Mouse (Mus musculus): ENCODE data around the gene Pdzd2. TPM values are rescaled to one million over a fixed set of nuclear protein-coding genes. Genes with fewer than 3 reads are reported as not detected.

Gene Pdzd2
- polyA plus RNA-seq, 1 experiment from 2014 or later = 21.8 TPM

DNA sequence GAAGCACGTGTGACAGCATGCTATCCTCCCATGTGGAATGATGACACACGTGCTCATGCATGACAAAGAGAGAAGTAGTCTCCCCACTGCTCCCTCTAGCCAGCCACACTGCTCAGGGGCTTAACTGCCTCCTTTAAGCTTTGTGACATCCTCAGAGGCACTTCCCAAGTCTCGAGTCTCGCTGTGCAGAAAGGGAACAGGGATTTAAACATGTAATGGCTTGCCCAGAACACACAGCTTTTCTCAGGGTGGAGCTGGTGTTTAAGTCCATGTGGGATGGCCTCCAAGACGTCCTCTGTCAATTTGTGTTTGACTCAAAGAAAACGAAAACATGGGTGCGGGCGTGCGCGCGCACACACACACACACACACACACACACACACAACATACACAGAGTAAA is 301.6 kb downstream of the Pdzd2 start:
- Histone ChIP-seq H3K9me3 (no peaks in the 10 kb centered on the region), H3K4me3 (no peak overlapping the region), H3K36me3 (peaks cover 6% of the 10 kb centered on the region), H3K4me1 (peaks cover 18% of the 10 kb centered on the region), H3K4me2 (no peak overlapping the region), H3K9ac (no peak overlapping the region), H3K27ac (no peak overlapping the region), H3K27me3 (no peaks in the 10 kb centered on the region)
- ATAC-seq (ENCODE audit: insufficient number of reproducible peaks, insufficient read depth, low FRiP score, low TSS enrichment, low read depth) = no peak
- WGBS = 72% methylated on average over 11 of the region's 11 CpGs

DNA sequence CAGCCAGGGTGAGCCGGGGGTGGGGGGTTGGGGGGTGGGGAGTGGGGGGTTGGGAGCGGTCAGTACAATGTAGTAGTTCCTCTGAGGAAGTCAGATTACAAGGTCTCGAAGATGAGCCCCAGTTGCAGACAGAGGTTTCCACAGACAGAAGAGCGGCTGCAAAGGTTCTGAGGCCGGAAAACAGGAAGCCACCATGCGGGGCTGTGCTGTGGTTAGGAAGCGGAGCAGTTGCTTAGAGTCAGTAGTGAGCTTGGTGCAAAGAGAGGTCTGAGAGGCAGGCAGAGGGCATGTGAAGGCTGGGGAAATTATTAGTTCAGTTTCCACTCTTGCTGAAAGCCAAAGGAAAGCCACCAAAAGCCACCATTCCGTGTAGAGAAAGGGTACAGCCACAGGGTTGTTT is 303.8 kb downstream of the Pdzd2 start:
- no peaks in the 10 kb centered on the region for H3K9me3 ChIP-seq
- no peak overlapping the region for H3K9ac ChIP-seq
- 76% methylated on average over 8 of the region's 8 CpGs for WGBS
- no peak overlapping the region for H3K4me2 ChIP-seq
- peaks cover 22% of the 10 kb centered on the region for H3K4me1 ChIP-seq
- H3K36me3 ChIP-seq = peaks cover 4% of the 10 kb centered on the region; the same call in 1 of the 2 replicates
- H3K4me3 ChIP-seq = no peak overlapping the region
- ATAC-seq (ENCODE audit: insufficient number of reproducible peaks, insufficient read depth, low FRiP score, low TSS enrichment, low read depth) = no peak
- H3K27me3 ChIP-seq = no peaks in the 10 kb centered on the region
- no peak overlapping the region; the same call in 1 of the 2 replicates for H3K27ac ChIP-seq

DNA sequence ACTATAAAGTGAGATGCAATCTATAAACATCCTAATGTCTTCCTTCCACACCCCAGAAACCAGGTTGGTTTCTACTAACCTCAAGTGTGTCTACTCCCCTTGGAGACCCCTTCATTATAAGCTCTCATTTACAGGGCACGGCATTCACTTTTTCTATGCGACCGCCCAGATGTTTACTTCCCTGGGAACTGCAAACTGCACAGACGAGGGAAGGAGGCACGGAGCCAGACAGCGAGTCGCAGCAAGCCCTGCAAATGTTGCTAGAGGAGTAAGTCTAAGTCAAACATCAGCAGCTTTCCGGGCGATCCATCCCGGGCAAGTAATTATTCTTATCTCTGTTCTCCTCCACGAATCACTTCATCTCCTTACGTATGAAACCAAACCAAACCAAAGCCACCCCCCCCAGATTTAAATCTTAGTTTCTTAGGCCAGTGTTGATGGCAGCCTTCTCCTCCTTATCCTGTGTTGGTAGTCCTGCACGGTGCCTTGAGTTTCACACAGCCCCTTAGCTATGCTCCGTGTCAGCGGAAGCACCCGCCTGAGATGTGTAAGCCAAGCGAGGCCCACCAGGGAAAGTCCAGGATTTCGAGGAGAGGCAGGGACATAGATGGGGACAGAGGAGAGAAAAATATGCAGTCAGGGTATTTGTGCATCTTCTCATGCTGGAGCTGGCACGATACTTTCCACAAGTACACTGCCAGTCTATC is 305.7 kb downstream of the Pdzd2 start:
- no peak overlapping the region for H3K4me3 ChIP-seq
- H3K36me3 ChIP-seq = peaks cover 4% of the 10 kb centered on the region; the same call in 1 of the 2 replicates
- peaks cover 28% of the 10 kb centered on the region for H3K4me1 ChIP-seq
- H3K27me3 ChIP-seq = no peaks in the 10 kb centered on the region
- H3K27ac ChIP-seq = peak overlapping the region; percentile 52
- 0 out of 2 replicates have a peak overlapping the region, but pooled peaks have one; percentile 14 for H3K4me2 ChIP-seq
- no peaks in the 10 kb centered on the region for H3K9me3 ChIP-seq
- WGBS = 42% methylated on average over 19 of the region's 19 CpGs
- H3K9ac ChIP-seq = no peak overlapping the region
- ATAC-seq (ENCODE audit: insufficient number of reproducible peaks, insufficient read depth, low FRiP score, low TSS enrichment, low read depth) = peak; percentile 61; the same call in 1 of the 2 replicates

DNA sequence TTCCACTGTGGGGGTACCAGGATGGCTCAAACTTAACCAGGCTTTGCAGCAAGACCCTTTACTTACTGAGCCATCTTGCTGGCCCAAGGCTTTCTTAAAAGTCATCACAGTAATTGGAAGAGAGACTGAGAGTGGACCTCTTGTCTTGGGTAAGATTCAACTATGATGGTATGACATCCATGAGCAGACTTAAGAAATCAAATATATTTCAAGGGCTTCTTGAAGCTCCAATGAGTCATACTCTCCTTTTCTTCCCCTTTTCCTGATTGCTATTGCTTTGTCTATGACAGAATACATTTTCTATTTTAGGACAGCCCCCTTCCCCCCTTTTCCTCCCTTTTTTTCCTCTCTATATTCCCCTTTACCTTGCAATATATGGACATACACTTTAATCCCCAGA is 306.8 kb downstream of the Pdzd2 start:
- peaks cover 28% of the 10 kb centered on the region for H3K4me1 ChIP-seq
- no peaks in the 10 kb centered on the region for H3K27me3 ChIP-seq
- no peak for ATAC-seq (ENCODE audit: insufficient number of reproducible peaks, insufficient read depth, low FRiP score, low TSS enrichment, low read depth)
- no peak overlapping the region for H3K27ac ChIP-seq
- no peak overlapping the region for H3K4me3 ChIP-seq
- no peaks in the 10 kb centered on the region for H3K9me3 ChIP-seq
- no peak overlapping the region for H3K9ac ChIP-seq
- H3K4me2 ChIP-seq = no peak overlapping the region
- peaks cover 4% of the 10 kb centered on the region; the same call in 1 of the 2 replicates for H3K36me3 ChIP-seq

DNA sequence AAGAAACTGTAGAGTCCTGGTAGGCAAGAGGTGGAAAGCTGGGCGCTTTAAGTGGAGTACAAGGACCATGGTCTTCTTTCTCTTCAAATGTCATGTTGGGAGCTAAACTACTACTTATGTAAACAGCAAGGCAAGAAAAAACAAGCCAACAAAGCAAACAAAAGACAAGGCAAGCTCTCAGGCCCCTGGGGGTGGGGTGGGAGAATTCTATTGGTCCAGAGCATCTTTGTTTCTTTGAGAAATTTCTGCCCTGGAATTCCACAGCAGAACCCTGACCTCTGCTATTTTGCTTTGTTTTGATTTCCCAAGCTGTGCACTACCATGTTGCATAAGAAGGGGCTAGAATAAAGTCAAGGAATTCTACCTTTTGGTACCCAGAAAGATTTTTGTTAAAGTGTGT is 307.4 kb downstream of the Pdzd2 start:
- no peaks in the 10 kb centered on the region for H3K27me3 ChIP-seq
- no peak overlapping the region for H3K27ac ChIP-seq
- H3K4me3 ChIP-seq = no peak overlapping the region
- 87% methylated on average over 1 of the region's 1 CpGs for WGBS
- H3K36me3 ChIP-seq = peaks cover 4% of the 10 kb centered on the region; the same call in 1 of the 2 replicates
- peaks cover 28% of the 10 kb centered on the region for H3K4me1 ChIP-seq
- H3K4me2 ChIP-seq = no peak overlapping the region
- no peak overlapping the region for H3K9ac ChIP-seq
- H3K9me3 ChIP-seq = no peaks in the 10 kb centered on the region
- ATAC-seq (ENCODE audit: insufficient number of reproducible peaks, insufficient read depth, low FRiP score, low TSS enrichment, low read depth) = no peak

DNA sequence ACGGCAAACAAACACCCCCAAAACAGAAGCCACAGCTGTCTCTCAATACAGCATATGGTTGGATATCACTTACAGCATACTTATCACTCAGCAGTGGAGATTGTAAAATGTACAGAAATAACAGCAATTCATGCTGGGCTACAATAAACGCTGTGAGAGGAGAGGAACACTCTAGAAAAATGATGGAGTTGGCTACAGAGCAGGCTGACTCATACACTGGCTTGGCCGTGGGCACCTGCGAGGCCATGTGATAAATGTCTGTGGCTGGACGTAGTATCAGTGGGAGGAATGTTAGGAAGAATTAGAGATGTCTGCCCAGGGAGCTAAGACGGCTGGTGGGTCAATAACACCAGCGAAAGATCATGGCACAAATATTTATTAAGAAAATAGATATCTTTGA is 308.0 kb downstream of the Pdzd2 start:
- Histone ChIP-seq H3K9me3 (no peaks in the 10 kb centered on the region), H3K36me3 (no peaks in the 10 kb centered on the region), H3K4me2 (no peak overlapping the region), H3K27me3 (no peaks in the 10 kb centered on the region), H3K9ac (no peak overlapping the region), H3K4me1 (peaks cover 25% of the 10 kb centered on the region), H3K4me3 (no peak overlapping the region), H3K27ac (no peak overlapping the region)
- WGBS = 80% methylated on average over 7 of the region's 7 CpGs
- ATAC-seq (ENCODE audit: insufficient number of reproducible peaks, insufficient read depth, low FRiP score, low TSS enrichment, low read depth) = no peak

DNA sequence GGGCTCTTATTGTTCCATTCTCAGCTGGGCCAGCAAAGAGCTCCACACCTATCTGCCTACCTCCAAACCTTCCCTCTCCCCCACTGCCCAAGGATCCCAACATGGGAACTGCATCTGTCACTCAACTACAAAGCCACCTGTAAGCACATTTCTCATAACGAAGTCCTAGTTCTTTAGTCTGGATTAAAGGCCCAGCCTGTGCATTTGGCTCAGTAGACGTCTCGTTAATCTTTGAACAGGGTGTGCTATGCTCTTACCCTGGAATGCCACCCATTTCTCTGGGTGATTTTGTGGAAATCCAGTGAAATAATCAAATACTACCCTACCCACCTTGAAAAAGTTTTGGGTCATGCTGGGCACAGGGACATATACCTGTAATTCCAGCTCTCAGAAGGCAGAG is 308.5 kb downstream of the Pdzd2 start:
- 85% methylated on average over 3 of the region's 3 CpGs for WGBS
- Histone ChIP-seq H3K4me3 (no peak overlapping the region), H3K4me2 (no peak overlapping the region), H3K27me3 (no peaks in the 10 kb centered on the region), H3K27ac (no peak overlapping the region), H3K36me3 (no peaks in the 10 kb centered on the region), H3K4me1 (peaks cover 25% of the 10 kb centered on the region), H3K9me3 (no peaks in the 10 kb centered on the region), H3K9ac (no peak overlapping the region)
- no peak for ATAC-seq (ENCODE audit: insufficient number of reproducible peaks, insufficient read depth, low FRiP score, low TSS enrichment, low read depth)

DNA sequence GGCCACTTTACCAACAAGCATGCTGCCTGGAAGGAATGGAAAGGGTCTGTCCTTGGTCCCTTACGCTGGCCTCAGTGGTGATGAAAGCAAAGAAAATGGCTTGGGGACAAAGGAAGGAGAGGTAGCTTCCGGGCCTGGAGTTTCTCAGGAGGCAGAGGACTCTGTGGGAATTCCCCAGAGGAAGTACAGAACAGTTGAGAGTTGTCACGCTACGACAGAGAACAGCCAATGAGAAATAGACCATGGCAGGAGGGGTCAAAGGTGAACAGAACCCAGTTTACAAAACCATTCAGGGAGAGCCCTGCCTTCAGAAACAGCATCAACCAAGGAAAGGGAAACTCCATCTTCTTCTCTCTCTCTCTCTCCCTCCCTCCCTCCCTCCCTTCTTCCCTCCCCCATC is 309.1 kb downstream of the Pdzd2 start:
- Histone ChIP-seq H3K36me3 (no peaks in the 10 kb centered on the region), H3K4me1 (peaks cover 25% of the 10 kb centered on the region), H3K27ac (no peak overlapping the region), H3K4me2 (no peak overlapping the region), H3K27me3 (no peaks in the 10 kb centered on the region), H3K9ac (no peak overlapping the region), H3K4me3 (no peak overlapping the region), H3K9me3 (no peaks in the 10 kb centered on the region)
- WGBS = 33% methylated on average over 4 of the region's 4 CpGs
- ATAC-seq (ENCODE audit: insufficient number of reproducible peaks, insufficient read depth, low FRiP score, low TSS enrichment, low read depth) = no peak

DNA sequence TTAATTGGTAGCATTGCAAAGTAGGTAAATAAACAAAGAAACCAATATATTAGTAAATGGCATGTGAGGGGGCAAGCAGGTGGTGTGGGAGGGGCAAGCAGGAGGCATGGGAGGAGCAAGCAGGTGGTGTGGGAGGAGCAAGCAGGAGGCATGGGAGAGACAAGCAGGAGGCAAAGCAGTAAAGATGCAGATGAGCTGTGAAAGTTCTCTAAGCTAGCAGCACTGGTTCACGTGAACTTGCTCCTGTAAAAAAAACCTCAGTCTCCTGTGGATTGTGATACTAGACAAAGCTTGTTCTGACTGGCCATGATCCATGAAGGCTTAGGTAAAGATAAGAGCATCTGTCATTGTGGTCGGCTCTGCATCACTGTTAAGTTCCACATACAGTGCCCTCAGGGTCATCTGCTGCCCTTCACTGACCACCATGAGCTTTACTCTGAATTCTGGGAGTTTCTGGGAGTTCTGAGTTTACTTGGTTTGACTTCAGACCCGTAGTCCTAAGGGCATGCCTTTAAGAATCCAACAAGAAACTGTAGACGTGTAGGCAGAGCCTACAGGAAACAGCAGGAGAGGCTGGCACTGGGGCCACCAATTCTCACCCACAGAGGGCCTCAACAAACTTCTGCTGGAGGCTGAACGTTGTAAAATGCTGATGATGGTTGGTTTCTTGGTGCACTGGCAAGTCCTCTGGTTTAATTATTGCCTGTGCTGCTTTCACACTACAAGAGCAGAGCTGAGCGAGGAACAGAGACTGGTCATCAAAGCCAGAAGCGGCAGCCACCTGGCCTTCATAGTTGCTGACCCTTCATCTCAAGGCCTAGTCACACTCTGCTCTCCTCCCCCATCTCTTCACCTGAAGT is 309.9 kb downstream of the Pdzd2 start:
- Histone ChIP-seq H3K4me3 (no peak overlapping the region), H3K4me2 (no peak overlapping the region), H3K4me1 (peaks cover 23% of the 10 kb centered on the region), H3K27me3 (no peaks in the 10 kb centered on the region), H3K9me3 (no peaks in the 10 kb centered on the region), H3K9ac (no peak overlapping the region), H3K36me3 (no peaks in the 10 kb centered on the region), H3K27ac (no peak overlapping the region)
- 67% methylated on average over 7 of the region's 7 CpGs for WGBS
- ATAC-seq (ENCODE audit: insufficient number of reproducible peaks, insufficient read depth, low FRiP score, low TSS enrichment, low read depth) = no peak

DNA sequence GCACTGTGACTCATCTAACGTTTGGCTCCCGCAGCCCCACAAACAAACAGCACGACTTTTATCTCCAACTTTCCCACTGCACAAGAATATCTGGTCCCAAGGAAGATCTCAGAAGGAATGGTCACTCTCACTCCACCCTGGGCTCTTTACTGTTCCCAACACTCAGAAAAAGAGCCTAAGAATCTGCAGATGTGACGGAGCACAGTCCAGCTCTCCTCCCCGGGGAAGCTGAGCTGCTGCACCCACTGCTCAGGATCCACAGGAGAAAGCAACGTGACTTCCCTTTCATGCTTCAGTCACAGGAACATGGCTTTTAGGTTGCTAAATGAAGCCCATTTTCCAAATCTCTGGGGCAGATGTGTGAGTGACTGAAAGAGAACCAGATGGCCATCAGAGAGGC is 311.9 kb downstream of the Pdzd2 start:
- H3K9me3 ChIP-seq = no peaks in the 10 kb centered on the region
- WGBS = 71% methylated on average over 6 of the region's 6 CpGs
- H3K27ac ChIP-seq = no peak overlapping the region
- H3K27me3 ChIP-seq = no peaks in the 10 kb centered on the region
- no peak overlapping the region for H3K9ac ChIP-seq
- H3K4me2 ChIP-seq = no peak overlapping the region
- H3K4me3 ChIP-seq = no peak overlapping the region
- H3K36me3 ChIP-seq = no peaks in the 10 kb centered on the region
- no peak for ATAC-seq (ENCODE audit: insufficient number of reproducible peaks, insufficient read depth, low FRiP score, low TSS enrichment, low read depth)
- H3K4me1 ChIP-seq = peaks cover 10% of the 10 kb centered on the region

DNA sequence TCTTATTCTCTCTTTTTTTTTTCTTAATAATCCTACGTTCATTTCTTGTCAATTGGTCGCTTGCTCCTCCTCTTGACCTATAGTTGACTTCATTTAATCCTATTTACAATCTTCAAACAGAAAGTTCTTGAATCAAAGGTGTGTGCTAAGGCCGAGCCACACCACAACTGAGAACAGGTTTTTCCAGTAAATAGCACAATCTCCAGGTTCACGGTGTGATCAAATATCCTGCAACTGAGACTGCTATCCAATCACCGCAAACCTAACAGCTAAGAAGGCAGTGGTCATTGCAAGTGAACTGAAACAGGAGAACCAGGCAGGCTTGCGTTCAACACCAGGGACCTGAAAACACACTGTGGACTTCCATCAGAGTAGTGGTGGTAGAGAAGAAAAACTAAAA is 313.4 kb downstream of the Pdzd2 start:
- Histone ChIP-seq H3K4me2 (no peak overlapping the region), H3K4me1 (peaks cover 6% of the 10 kb centered on the region), H3K9ac (no peak overlapping the region), H3K36me3 (no peaks in the 10 kb centered on the region), H3K27ac (0 out of 2 replicates have a peak overlapping the region, but pooled peaks have one; percentile 28), H3K9me3 (no peaks in the 10 kb centered on the region), H3K4me3 (no peak overlapping the region), H3K27me3 (no peaks in the 10 kb centered on the region)
- WGBS = 55% methylated on average over 6 of the region's 6 CpGs
- no peak for ATAC-seq (ENCODE audit: insufficient number of reproducible peaks, insufficient read depth, low FRiP score, low TSS enrichment, low read depth)
